Mouse (Mus musculus): Measurements from ENCODE around the gene Ppp1r3e.

DNA sequence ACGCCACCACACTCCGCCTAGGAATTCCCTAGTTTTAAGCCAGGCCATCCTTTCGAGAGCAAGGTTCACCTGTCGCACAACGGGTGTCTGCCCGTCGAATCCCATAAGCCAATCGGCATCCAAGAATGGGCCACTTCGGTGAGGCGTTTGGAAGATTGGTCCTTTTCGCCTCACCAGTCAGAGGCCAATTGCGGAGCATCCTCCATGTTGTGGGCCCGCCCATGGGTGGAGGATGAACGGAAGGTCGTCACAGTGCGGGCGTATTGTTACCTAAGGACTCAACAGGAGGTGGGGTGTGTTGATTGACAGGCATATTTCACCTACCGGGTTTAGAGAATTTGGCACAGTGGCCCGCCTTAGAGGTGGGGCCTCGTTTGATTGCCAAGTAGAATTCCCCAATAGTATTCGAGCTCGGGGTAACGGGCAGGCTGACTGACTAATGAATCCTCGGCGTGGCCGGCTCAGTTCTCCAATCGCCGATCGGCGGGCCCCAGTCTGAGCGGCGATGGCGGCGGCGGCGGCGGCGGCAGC, 16.4 kb upstream of the Ppp1r3e start:
- TF ChIP-seq CTCF (conservative IDR thresholded peaks at IDR 0.05; ENCODE audit: low read length): no peak
- TF ChIP-seq NANOG (IDR thresholded peaks at IDR 0.05; ENCODE audit: borderline replicate concordance, low read length): no peak
- no peak for TF ChIP-seq POU5F1 (IDR thresholded peaks at IDR 0.05; ENCODE audit: borderline replicate concordance, low read length)

All from E14TG2a.4 (cell line).